Mouse (Mus musculus) megakaryocyte, embryonic 14.5 days (primary cell): ENCODE measurements around the gene Grk6.

Source experiments
- FLI1 ChIP-seq: IDR thresholded peaks from 2 replicates; pipeline ENCODE4 v1.6.1; 2012; ENCODE audit warnings: low read length, inconsistent platforms, mixed read lengths
- GATA1 ChIP-seq: IDR thresholded peaks from 3 replicates; pipeline ENCODE4 v1.6.1; 2012; ENCODE audit warnings: mixed read lengths, low read length, inconsistent platforms, borderline replicate concordance

DNA sequence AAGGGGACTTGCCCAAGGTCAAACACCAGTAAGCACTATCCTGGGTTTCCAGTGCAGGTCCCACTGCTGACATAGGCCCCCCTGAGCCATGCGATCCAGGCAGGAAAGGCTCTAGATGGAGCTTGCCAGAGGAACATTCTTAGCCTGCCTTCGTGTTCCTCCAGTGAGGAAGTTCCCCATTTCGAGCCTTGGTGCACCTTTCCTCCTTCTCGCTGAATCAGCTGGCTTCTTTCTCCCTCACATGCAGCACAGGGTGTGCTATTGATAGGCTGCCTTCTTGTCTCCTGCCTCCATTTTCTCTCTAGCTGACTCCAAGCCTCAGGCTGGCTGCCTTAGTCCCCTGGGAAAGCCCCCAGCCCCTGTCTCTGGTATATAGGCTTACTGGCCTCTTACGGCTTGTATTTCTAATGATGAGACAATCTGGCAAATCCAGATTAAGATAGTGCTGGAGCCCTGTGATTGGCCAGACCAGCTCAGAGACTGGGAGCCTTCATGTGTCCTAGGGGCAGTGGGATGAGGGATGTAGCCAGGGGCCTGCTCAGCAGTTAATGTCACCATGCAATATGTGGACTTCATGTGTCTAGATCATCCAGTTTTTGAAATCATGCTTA is 21.1 kb downstream of the Grk6 start:
- TF ChIP-seq GATA1 = no peak
- TF ChIP-seq FLI1 = no peak
